Mouse (Mus musculus): ENCODE data around the gene Pigz.

DNA sequence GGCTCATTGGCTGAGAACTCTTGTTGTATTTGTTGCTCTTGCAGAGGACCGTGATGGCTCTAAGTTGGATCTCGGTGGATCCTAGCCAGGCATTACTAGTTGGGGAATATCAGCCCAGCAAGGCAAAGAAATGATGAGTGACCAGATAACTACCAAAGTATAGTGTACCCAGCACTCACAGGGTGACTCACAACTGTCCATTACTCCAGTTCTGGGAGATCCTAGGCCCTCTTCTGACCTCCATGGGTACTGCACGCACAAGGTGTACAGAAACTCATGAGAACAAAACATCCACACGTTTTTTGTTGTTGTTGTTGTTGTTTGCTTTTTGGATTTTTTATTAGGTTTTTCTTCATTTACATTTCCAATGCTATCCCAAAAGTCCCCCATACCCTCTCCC, 2.9 kb downstream of the Pigz start:
- TF ChIP-seq GATA1 (IDR thresholded peaks at IDR 0.05; ENCODE audit: borderline replicate concordance, low read length) (no peak), FLI1 (IDR thresholded peaks at IDR 0.05; ENCODE audit: low read length) (no peak)

Data from megakaryocyte, embryonic 14.5 days (primary cell).